Mouse (Mus musculus): ENCODE measurements at regions not wholly inside any gene's neighbourhood (a gene's known extent, or its start where the extent isn't known, plus 50 kb on each side); places are given as distances from the start of the nearest gene placed in this dataset.

- DNase-seq, result no peak
Observed at GRCm38 (mm10) chr16:52988852-52989397, 535.1 kb upstream of the Alcam start.

- DNase-seq, result no peak
Observed at GRCm38 (mm10) chr16:52984336-52984735, 530.5 kb upstream of the Alcam start.

DNA sequence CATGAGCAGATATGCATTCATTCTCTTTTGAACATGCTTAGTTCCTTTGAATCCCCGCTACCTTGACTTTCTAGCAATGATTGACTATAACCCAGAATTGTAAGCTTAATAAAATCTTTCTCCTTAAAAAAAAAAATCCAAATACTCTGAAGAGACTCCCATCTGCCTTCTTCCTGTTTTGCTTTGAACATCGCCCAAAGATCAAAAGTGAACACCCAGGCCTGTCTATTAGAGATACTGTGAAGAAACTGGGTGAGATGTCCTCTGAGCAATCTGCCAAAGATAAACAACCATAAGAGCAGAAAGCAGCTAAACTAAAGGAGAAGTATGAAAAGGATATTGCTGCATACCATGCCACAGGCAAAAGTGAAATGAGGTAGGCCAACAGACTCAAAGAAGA lies 527.1 kb upstream of the Alcam start:
- DNase-seq, result no peak

DNA sequence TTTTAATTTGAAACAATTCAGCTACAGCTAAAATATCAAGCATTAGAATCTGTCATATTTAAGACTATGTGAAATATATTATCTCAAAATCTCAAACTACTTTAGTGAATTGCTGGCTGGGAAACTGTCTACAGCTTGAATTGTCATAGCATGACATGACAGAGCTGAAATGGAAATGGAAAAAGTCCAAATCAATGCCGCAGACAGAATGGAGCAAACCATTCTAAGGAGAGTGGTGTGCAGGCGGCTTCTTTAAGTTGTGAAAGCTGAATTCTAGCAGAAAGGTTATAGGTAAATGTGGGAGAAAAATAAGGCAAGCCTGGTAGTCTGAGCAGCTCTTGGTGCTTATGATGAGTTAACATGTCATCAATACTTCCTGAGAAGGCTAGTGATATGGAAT lies 518.9 kb upstream of the Alcam start:
- no peak for DNase-seq

DNA sequence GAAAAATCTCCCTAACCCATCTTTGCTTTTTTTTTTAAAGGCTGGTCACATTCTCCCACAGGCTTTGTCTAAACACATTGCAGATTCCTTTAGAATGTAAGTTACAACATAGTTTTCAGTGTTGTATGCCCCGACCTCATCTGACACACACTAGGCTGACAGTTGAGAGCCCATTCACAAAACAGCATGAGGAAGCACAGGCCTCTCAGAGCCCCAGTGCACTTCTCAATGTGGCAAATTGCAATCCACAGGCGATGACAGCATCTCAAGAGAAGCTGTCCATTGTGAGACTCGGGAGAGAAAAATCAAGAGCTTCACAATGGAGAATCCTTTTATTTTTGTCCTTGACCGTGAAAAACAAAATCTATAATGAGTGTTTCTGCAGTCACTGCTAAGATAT lies 493.8 kb upstream of the Alcam start:
- DNase-seq, result no peak

GRCm38 (mm10) chr16:52934749-52935148 lies 480.9 kb upstream of the Alcam start:
- DNase-seq, result no peak

DNA sequence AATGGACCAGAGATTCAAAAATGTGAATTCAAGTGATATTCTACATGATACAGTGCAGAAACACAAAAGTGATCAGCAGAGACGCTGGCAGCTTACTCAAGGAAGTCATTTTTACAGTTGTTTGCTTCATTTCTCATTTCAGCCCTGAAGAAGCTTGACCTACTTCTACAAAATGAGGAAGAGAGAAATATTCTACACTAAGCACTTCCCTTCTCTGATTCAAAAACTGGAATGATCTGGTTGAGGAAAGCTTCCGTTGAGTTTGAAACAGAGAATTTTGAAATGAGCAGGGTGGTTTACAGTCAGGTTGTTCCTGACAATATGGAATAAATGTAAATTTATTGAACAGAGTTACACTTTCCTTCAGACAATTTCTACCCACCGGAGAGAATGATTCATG lies 478.1 kb upstream of the Alcam start:
- DNase-seq, result no peak

- no peak for DNase-seq
Observed at GRCm38 (mm10) chr16:52892467-52893255, 438.8 kb upstream of the Alcam start.

GRCm38 (mm10) chr16:52879463-52880114 lies 425.7 kb upstream of the Alcam start:
- no peak for DNase-seq

DNA sequence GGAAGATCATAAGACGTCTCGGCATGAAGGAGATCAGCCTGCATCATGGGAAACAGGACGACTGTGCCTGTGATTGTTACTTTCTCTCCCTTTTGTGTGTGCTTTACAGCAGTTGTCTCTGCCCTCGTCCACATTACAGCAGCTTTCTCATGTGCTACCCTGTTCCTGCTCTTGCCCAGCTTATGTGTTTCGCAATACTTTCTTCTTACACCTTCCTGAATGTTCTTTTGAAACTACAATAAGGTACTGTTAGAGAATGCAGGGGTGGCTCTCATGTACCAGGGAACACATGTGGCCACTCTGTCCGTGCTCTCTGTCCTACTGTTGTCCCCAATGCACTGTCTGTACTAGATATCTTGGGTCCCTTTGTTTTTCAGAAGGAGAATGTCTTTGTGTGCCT lies 414.0 kb upstream of the Alcam start:
- DNase-seq, result no peak

DNA sequence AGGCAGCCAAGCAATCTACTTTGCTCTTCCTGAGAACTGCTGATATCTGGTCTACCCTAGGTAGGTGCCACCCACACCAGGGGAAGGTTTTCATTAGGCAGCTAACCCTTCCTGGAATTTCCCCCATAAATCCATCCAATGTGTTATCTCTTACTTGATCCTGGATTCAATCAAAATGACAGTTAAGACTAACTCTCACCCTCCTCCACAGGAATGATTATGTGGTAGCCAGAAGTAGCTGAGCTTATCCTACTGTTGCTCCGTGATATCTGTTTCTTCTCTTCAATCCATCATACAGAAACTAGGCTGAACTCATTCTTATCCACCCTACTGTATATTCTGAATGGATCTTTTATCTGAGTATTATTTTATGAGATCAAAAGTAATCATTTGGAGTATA lies 409.7 kb upstream of the Alcam start:
- DNase-seq, result no peak

DNA sequence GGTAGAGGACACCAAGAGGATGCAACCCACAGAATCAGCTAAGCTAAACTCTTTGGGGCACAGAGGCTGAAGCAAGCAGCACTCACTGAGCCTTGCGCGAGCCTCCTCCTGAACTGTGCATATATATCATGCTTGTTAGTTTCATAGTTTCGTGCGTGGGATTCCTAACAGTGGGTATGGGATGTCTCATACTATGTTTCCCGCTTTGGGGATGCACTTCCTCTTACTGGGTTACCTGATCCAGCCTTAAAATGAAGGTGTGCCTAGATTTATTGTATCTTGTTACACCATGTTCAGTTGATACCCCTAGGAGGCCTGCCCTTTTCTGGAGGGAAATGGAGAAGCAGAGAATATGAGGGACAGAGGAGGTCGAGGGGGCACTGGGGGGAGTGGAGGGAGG lies 407.4 kb upstream of the Alcam start:
- DNase-seq, result no peak

DNA sequence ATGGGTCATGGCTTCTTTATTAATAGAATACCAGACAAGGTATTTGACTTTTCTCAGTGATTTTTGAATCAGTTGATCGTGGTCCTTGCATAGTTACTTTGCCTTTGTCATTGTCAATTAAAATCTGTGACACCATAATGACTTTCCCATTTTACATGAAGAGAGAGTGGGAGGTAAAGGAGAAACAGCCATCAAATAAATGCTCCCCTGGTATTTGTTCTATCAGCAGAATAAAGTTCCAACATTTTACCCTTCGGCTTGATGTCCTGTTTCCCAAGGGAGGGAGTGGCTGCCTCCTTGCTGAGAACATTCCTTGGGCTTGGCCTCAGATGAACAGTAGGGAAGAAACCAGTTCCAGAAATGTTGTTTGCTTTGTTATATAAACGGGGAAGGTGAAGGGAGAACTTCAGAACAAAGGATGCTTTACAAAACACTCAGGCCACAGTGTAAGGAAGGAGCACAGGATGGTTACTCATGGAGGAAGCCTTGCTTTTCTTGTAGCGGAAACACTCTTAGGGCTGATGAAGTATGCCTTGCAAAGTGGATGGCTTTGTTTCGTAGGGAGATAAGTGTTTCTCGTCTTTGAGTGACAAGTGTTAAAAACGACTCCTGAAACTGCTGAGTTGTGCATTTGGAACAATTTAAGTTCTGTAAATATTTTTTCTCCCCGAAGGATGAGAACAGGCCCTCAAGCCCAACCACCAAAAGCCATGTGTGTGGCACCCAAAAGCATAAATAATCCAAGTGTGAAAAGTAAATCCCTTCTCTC lies 404.8 kb upstream of the Alcam start:
- DNase-seq, result no peak

DNA sequence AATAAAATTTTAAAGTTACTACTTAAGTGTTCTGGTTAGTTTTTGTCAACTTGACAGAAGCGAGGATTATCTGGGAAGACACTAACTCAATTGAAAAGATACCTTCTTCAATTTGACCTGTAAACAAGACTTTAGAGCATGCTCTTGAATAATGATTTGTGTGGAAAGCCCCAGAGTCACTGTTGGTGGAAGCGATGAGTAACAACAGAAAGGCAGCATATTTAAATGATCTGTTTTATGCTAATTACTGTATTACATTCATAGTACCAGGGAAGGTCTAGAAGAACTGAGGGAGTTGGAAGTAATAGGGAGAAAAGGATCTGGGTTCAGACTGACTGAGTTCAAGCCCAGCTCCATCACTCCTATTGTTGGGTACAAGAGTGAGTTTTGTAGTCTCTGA lies 397.3 kb upstream of the Alcam start:
- no peak for DNase-seq

DNA sequence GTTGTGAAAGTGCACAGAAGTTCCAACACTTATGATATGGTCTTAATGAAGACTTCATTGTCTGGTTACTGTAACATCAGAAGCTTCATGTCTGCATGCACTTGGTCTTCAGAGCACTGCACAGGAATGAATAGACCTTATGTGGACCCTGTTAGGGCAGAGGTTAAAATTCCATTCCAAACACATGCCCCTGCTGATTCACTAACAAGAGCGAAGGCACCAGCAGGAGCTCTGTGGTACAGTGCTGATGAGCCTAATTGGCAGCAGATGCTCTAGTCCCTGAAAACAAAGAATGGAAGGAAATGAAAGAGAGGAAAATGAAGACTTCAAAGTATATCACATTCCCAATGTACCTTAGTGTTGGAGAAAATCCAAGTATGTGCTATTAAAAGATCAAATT lies 365.1 kb upstream of the Alcam start:
- DNase-seq, result no peak

GRCm38 (mm10) chr16:52811219-52811618 lies 357.3 kb upstream of the Alcam start:
- no peak for DNase-seq

DNA sequence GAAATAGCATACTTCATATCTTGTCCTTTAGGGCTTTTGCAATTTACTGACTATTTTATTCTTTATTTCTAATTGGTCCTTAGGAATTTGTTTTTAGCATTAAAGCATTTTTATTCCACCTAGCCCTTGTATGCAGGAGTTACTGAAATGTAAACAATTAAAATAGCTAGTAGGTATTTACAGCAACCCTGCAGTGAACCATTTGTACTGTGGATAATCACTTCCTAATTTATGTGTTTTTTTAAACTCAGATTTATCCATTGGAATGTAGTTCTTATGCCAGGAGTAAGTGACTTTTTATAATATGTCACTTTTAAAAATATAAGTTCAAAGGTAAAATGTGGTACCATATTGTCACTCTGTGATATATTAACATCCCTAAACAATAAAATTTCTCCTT lies 350.5 kb upstream of the Alcam start:
- DNase-seq, result no peak

GRCm38 (mm10) chr16:52799715-52800392 lies 346.0 kb upstream of the Alcam start:
- DNase-seq, result no peak

GRCm38 (mm10) chr16:52795184-52795583 lies 341.3 kb upstream of the Alcam start:
- no peak for DNase-seq

DNA sequence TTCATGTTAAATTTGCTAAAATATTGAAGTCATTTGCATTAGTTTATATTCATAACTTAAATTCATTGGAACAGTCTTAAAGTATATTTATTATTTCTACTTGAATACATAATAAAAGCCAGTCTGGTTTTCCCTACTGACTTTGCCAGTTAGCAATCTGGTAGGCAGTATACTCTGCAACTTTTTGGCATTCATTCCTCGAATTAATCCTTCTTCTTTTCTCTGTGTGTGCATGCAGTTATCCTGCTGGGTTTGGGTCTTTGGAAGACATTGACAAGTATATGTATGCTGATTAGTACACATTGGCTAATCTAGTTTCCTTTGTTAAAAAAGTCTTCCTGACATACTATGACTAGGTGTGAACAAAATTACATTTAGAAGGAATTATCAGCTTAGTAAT lies 336.1 kb upstream of the Alcam start:
- no peak for DNase-seq

- DNase-seq, result no peak
Observed at GRCm38 (mm10) chr16:52747744-52748143, 293.9 kb upstream of the Alcam start.

DNA sequence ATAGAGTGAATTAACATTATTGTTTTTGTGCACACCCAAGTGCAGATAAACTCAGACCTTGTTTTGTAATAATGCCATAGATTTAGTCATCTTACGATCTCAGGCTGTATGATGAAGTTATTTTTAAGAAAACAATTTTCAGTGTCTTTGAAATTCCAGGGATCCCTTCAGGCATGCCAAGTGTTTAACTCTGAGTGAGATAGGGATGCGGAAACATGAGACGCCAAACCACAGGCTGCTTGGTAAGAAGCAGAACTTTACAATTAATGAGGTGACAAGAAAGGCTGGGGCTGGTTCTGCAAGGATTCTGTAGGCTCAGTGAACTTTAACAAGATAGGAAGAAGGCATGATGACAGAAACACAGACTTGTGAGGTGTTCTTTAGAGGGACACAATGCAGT lies 292.3 kb upstream of the Alcam start:
- DNase-seq, result no peak

DNA sequence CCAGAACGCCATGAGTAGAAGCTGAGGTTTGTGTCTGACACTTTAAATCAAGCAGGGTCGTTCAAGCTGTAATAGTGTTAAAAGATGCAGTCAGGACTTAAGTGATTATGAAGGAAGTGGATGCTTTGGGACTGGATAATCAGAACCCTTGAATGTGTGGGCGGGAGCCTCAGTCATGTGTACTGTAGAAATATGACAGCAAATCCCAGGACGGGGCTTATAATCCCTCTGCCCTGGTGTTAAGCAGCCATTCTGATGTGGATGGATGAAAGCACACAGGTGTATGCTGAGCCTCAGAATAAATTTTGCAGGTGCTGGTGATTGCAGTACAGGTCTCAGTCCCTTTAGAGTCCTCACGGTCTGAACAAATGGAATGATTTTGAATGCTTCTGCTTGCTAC lies 290.8 kb upstream of the Alcam start:
- DNase-seq, result no peak

Data from spleen, adult 18-20 months (tissue).